Mouse (Mus musculus): ENCODE results near the gene Napepld. TPM values are rescaled to one million over a fixed set of nuclear protein-coding genes. Genes with fewer than 3 reads are reported as not detected.

The Napepld gene
- 0.93 and 1.1 TPM in 2 replicates for polyA plus RNA-seq (2015; fragmentation: Nextera tagmentation; extraction: Ambion mirVana)

GRCm38 (mm10) chr5:21701351-21702008 is at the start of gene Napepld:
Napepld (minus strand) TSS chr5:21701396.
- H3K4me1 ChIP-seq (ENCODE audit: control insufficient read depth, low read depth, low read length), result peaks cover 6% of the 10 kb centered on the region
- ATAC-seq (ENCODE audit: low read depth), result peak; percentile 99
- H3K27ac ChIP-seq (ENCODE audit: low read length), result peak within 1 kb of the TSS; percentile 96
- peak within 1 kb of the TSS; percentile 84 for H3K4me3 ChIP-seq (ENCODE audit: low read depth, low read length)
- no peaks in the 10 kb centered on the region for H3K27me3 ChIP-seq (ENCODE audit: control insufficient read depth, insufficient read depth, low read depth, low read length)
- H3K9ac ChIP-seq (ENCODE audit: low read depth, low read length), result peak within 1 kb of the TSS; percentile 86
- no peaks in the 10 kb centered on the region for H3K36me3 ChIP-seq (ENCODE audit: control insufficient read depth, insufficient read depth)
- under 1% methylated on average over 57 of the region's 59 CpGs for WGBS (ENCODE audit: insufficient replicate concordance)
- peak within 1 kb of the TSS; percentile 98 for H3K4me2 ChIP-seq (ENCODE audit: low read depth, low read length)
- no peaks in the 10 kb centered on the region for H3K9me3 ChIP-seq (replicated peaks; ENCODE audit: control insufficient read depth, low read length)

DNA sequence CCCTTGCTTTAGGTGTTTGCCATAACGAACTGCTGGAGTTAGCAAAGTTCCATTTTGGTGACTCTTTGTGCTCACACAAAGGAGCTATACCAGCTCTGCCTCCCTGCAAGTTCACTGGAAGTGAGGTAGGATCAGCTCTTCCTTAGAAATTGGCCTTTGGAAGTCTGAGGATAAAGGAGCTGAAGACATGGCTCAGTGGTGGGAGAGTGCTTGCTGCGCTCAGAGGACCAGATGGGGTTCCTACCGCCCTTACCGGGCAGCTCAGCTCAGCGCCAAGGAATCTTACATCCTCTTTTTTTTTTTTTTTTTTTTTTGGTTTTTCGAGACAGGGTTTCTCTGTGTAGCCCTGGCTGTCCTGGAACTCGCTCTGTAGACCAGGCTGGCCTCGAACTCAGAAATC is 44.8 kb upstream of the Napepld start:
- WGBS (ENCODE audit: insufficient replicate concordance), result 78% methylated on average over 6 of the region's 8 CpGs
- H3K27me3 ChIP-seq (ENCODE audit: control insufficient read depth, insufficient read depth, low read depth, low read length), result no peaks in the 10 kb centered on the region
- H3K4me3 ChIP-seq (ENCODE audit: low read depth, low read length), result no peak overlapping the region
- H3K27ac ChIP-seq (ENCODE audit: low read length), result no peak overlapping the region
- no peaks in the 10 kb centered on the region for H3K4me1 ChIP-seq (ENCODE audit: control insufficient read depth, low read depth, low read length)
- H3K36me3 ChIP-seq (ENCODE audit: control insufficient read depth, insufficient read depth), result peaks cover 35% of the 10 kb centered on the region
- no peak for ATAC-seq (ENCODE audit: low read depth)
- H3K9me3 ChIP-seq (replicated peaks; ENCODE audit: control insufficient read depth, low read length), result no peaks in the 10 kb centered on the region
- no peak overlapping the region for H3K4me2 ChIP-seq (ENCODE audit: low read depth, low read length)
- no peak overlapping the region for H3K9ac ChIP-seq (ENCODE audit: low read depth, low read length)

- H3K9me3 ChIP-seq (replicated peaks; ENCODE audit: control insufficient read depth, low read length), result no peaks in the 10 kb centered on the region
- no peaks in the 10 kb centered on the region for H3K4me1 ChIP-seq (ENCODE audit: control insufficient read depth, low read depth, low read length)
- H3K4me3 ChIP-seq (ENCODE audit: low read depth, low read length), result no peak overlapping the region
- no peaks in the 10 kb centered on the region for H3K27me3 ChIP-seq (ENCODE audit: control insufficient read depth, insufficient read depth, low read depth, low read length)
- H3K27ac ChIP-seq (ENCODE audit: low read length), result no peak overlapping the region
- no peak overlapping the region for H3K4me2 ChIP-seq (ENCODE audit: low read depth, low read length)
- no peak for ATAC-seq (ENCODE audit: low read depth)
- H3K36me3 ChIP-seq (ENCODE audit: control insufficient read depth, insufficient read depth), result peaks cover 35% of the 10 kb centered on the region
- no peak overlapping the region for H3K9ac ChIP-seq (ENCODE audit: low read depth, low read length)
Observed at GRCm38 (mm10) chr5:21744651-21745050, 43.5 kb upstream of the Napepld start.

DNA sequence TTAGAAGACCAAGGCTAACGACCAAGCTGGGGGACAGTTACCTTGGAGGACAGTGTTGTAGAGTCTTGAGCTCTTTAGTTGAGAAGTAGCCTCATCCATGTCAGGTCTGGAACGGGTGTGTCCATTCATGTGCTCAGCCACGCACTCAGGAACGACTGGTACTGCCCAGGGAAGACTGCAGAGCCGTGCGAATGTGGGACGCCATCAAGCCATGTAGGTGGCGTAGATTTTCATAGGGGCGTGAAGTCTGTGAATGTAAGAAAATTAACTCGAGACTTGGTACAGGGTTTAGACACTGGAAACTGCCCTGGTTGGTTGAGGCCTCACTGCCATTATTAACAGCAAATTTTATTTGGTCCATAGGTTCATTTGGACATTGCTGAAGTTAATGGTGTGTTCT is 42.4 kb upstream of the Napepld start:
- Histone ChIP-seq H3K27ac (ENCODE audit: low read length) (no peak overlapping the region), H3K27me3 (ENCODE audit: control insufficient read depth, insufficient read depth, low read depth, low read length) (no peaks in the 10 kb centered on the region), H3K9me3 (replicated peaks; ENCODE audit: control insufficient read depth, low read length) (no peaks in the 10 kb centered on the region), H3K36me3 (ENCODE audit: control insufficient read depth, insufficient read depth) (peaks cover 35% of the 10 kb centered on the region), H3K9ac (ENCODE audit: low read depth, low read length) (no peak overlapping the region), H3K4me1 (ENCODE audit: control insufficient read depth, low read depth, low read length) (no peaks in the 10 kb centered on the region), H3K4me2 (ENCODE audit: low read depth, low read length) (no peak overlapping the region), H3K4me3 (ENCODE audit: low read depth, low read length) (no peak overlapping the region)
- ATAC-seq (ENCODE audit: low read depth), result no peak
- 79% methylated on average over 10 of the region's 10 CpGs for WGBS (ENCODE audit: insufficient replicate concordance)

DNA sequence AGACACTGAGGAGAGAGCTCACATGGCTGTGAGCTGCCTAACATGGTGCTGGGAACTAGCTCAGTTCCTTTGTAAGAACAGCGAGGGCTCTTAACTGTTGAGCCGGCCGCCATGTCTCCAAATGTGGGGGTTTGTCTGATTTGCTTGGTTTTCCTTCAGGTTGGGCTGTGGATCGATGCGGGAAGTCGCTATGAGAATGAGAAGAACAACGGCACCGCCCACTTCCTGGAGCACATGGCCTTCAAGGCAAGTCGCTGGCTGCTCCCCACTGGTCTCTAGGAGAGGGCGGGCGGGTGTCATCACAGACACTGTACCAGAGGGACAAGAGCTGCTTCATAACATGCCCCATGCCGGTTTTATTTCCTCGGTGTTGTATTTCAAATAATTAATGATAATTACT is 38.7 kb upstream of the Napepld start:
- no peak overlapping the region for H3K27ac ChIP-seq (ENCODE audit: low read length)
- H3K4me2 ChIP-seq (ENCODE audit: low read depth, low read length), result no peak overlapping the region
- H3K4me3 ChIP-seq (ENCODE audit: low read depth, low read length), result no peak overlapping the region
- peaks cover 26% of the 10 kb centered on the region for H3K36me3 ChIP-seq (ENCODE audit: control insufficient read depth, insufficient read depth)
- no peaks in the 10 kb centered on the region for H3K27me3 ChIP-seq (ENCODE audit: control insufficient read depth, insufficient read depth, low read depth, low read length)
- no peak overlapping the region for H3K9ac ChIP-seq (ENCODE audit: low read depth, low read length)
- 82% methylated on average over 13 of the region's 13 CpGs for WGBS (ENCODE audit: insufficient replicate concordance)
- peaks cover 8% of the 10 kb centered on the region for H3K4me1 ChIP-seq (ENCODE audit: control insufficient read depth, low read depth, low read length)
- H3K9me3 ChIP-seq (replicated peaks; ENCODE audit: control insufficient read depth, low read length), result no peaks in the 10 kb centered on the region
- no peak for ATAC-seq (ENCODE audit: low read depth)

GRCm38 (mm10) chr5:21739120-21739519 is 37.9 kb upstream of the Napepld start:
- Histone ChIP-seq H3K4me3 (ENCODE audit: low read depth, low read length) (no peak overlapping the region), H3K27me3 (ENCODE audit: control insufficient read depth, insufficient read depth, low read depth, low read length) (no peaks in the 10 kb centered on the region), H3K4me2 (ENCODE audit: low read depth, low read length) (no peak overlapping the region), H3K27ac (ENCODE audit: low read length) (no peak overlapping the region), H3K36me3 (ENCODE audit: control insufficient read depth, insufficient read depth) (peaks cover 19% of the 10 kb centered on the region), H3K9me3 (replicated peaks; ENCODE audit: control insufficient read depth, low read length) (no peaks in the 10 kb centered on the region), H3K4me1 (ENCODE audit: control insufficient read depth, low read depth, low read length) (peaks cover 8% of the 10 kb centered on the region), H3K9ac (ENCODE audit: low read depth, low read length) (no peak overlapping the region)
- ATAC-seq (ENCODE audit: low read depth), result no peak
- 82% methylated on average over 11 of the region's 11 CpGs for WGBS (ENCODE audit: insufficient replicate concordance)

GRCm38 (mm10) chr5:21737620-21738019 is 36.4 kb upstream of the Napepld start:
- ATAC-seq (ENCODE audit: low read depth), result peak; percentile 27; the same call in 1 of the 2 replicates
- peak overlapping the region; percentile 86 for H3K9ac ChIP-seq (ENCODE audit: low read depth, low read length)
- 19% methylated on average over 10 of the region's 10 CpGs for WGBS (ENCODE audit: insufficient replicate concordance)
- H3K4me1 ChIP-seq (ENCODE audit: control insufficient read depth, low read depth, low read length), result peaks cover 8% of the 10 kb centered on the region
- peaks cover 8% of the 10 kb centered on the region for H3K36me3 ChIP-seq (ENCODE audit: control insufficient read depth, insufficient read depth)
- peak overlapping the region; percentile 91 for H3K4me3 ChIP-seq (ENCODE audit: low read depth, low read length)
- peak overlapping the region; percentile 76 for H3K4me2 ChIP-seq (ENCODE audit: low read depth, low read length)
- H3K27ac ChIP-seq (ENCODE audit: low read length), result peak overlapping the region; percentile 71
- no peaks in the 10 kb centered on the region for H3K27me3 ChIP-seq (ENCODE audit: control insufficient read depth, insufficient read depth, low read depth, low read length)
- no peaks in the 10 kb centered on the region for H3K9me3 ChIP-seq (replicated peaks; ENCODE audit: control insufficient read depth, low read length)

DNA sequence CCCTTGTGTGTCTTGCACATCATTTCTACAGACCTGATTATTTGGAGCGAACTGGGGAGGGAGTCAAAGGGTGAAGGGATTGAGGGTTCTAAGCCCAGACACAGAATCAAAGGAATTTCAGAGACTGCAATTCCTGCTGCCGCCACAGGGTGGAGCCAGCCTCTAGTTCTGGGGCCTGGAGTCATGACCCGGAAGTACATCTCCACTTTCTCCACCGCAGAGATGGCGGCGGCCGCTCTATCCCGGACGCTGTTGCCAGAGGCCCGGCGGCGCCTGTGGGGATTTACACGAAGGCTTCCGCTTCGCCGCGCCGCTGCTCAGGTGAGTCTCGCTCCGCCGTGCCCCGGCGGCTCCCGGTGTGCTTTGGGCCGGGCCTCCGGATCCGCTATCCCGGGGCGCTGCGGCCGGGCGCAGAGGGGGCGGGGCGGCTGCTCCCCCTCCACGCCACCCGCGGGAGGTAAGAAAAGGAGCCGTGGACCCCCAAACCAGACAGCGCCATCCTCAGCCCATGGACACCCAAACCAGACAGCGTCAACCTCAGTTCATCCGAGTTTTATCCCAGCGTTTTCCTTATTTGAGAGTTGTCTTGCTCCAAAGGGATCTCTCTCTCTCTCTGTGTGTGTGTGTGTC is 35.9 kb upstream of the Napepld start, which contains the start of gene Pmpcb:
TSS of gene Pmpcb (plus strand) at position 186 of the 630 bp plus-strand sequence.
- peak; percentile 89 for ATAC-seq (ENCODE audit: low read depth)
- Histone ChIP-seq H3K4me1 (ENCODE audit: control insufficient read depth, low read depth, low read length) (peaks cover 8% of the 10 kb centered on the region), H3K9me3 (replicated peaks; ENCODE audit: control insufficient read depth, low read length) (no peaks in the 10 kb centered on the region), H3K27ac (ENCODE audit: low read length) (peak within 1 kb of the TSS; percentile 71), H3K9ac (ENCODE audit: low read depth, low read length) (peak within 1 kb of the TSS; percentile 86), H3K27me3 (ENCODE audit: control insufficient read depth, insufficient read depth, low read depth, low read length) (no peaks in the 10 kb centered on the region), H3K4me2 (ENCODE audit: low read depth, low read length) (peak within 1 kb of the TSS; percentile 76), H3K36me3 (ENCODE audit: control insufficient read depth, insufficient read depth) (peaks cover 8% of the 10 kb centered on the region), H3K4me3 (ENCODE audit: low read depth, low read length) (peak within 1 kb of the TSS; percentile 91)
- WGBS (ENCODE audit: insufficient replicate concordance), result under 1% methylated on average over 42 of the region's 42 CpGs

- WGBS (ENCODE audit: insufficient replicate concordance), result 65% methylated on average over 11 of the region's 11 CpGs
- ATAC-seq (ENCODE audit: low read depth), result no peak
Observed at GRCm38 (mm10) chr5:21736046-21736445, 34.9 kb upstream of the Napepld start.

More at GRCm38 (mm10) chr5:21736046-21736445, 34.9 kb upstream of the Napepld start:
- H3K9ac ChIP-seq (ENCODE audit: low read depth, low read length), result no peak overlapping the region
- no peaks in the 10 kb centered on the region for H3K9me3 ChIP-seq (replicated peaks; ENCODE audit: control insufficient read depth, low read length)
- H3K4me3 ChIP-seq (ENCODE audit: low read depth, low read length), result no peak overlapping the region
- peaks cover 8% of the 10 kb centered on the region for H3K4me1 ChIP-seq (ENCODE audit: control insufficient read depth, low read depth, low read length)
- no peaks in the 10 kb centered on the region for H3K27me3 ChIP-seq (ENCODE audit: control insufficient read depth, insufficient read depth, low read depth, low read length)
- H3K27ac ChIP-seq (ENCODE audit: low read length), result no peak overlapping the region
- no peaks in the 10 kb centered on the region; the same call in 1 of the 2 replicates for H3K36me3 ChIP-seq (ENCODE audit: control insufficient read depth, insufficient read depth)
- H3K4me2 ChIP-seq (ENCODE audit: low read depth, low read length), result no peak overlapping the region

Measured in liver, embryonic 16.5 days (tissue).